Mouse (Mus musculus) hindbrain, postnatal 0 days (tissue): ENCODE measurements around the gene Gm49510. TPM values are rescaled to one million over a fixed set of nuclear protein-coding genes. Genes with fewer than 3 reads are reported as not detected.

Source experiments
- ATAC-seq: fragments of 200-750 bp; cut with Nextera tagmentation; 2 replicates; pipeline ENCODE4 v1.8.0; 2017; ENCODE audit warnings: mild to moderate bottlenecking, moderate TSS enrichment, moderate library complexity
- DNase-seq: peaks from one replicate; pipeline ENCODE4 v3.0.0-alpha.2; 2015; ENCODE audit warnings: low spot score
- H3K27ac ChIP-seq: fragments of 300-500 bp; sonication (generic); 2 replicates; pipeline ENCODE4 v1.5.1; 2014; ENCODE audit warnings: mild to moderate bottlenecking
- H3K27me3 ChIP-seq: fragments of 300-500 bp; sonication (generic); 2 replicates; pipeline ENCODE4 v1.6.1; 2014; ENCODE audit warnings: low read length, mixed read lengths; ENCODE audit not compliant: insufficient read depth
- H3K36me3 ChIP-seq: fragments of 300-500 bp; sonication (generic); 2 replicates; pipeline ENCODE4 v1.6.1; 2014; ENCODE audit warnings: low read length, mixed read lengths; ENCODE audit not compliant: insufficient read depth
- H3K4me1 ChIP-seq: fragments of 300-500 bp; sonication (generic); 2 replicates; pipeline ENCODE4 v1.6.1; 2014; ENCODE audit warnings: antibody characterized with exemption, low read length, mixed read lengths; ENCODE audit not compliant: insufficient read depth
- H3K4me2 ChIP-seq: fragments of 300-500 bp; sonication (generic); 2 replicates; pipeline ENCODE4 v1.6.1; 2014; ENCODE audit warnings: low read depth, mild to moderate bottlenecking, low read length, moderate library complexity, mixed read lengths
- H3K4me3 ChIP-seq: fragments of 300-500 bp; sonication (generic); 2 replicates; pipeline ENCODE4 v1.5.1; 2014; ENCODE audit warnings: low read length
- H3K9ac ChIP-seq: fragments of 300-500 bp; sonication (generic); replicated peaks from 2 replicates; pipeline ENCODE4 v1.6.1; 2014; ENCODE audit warnings: mild to moderate bottlenecking, low read length, moderate library complexity, mixed read lengths
- H3K9me3 ChIP-seq: fragments of 300-500 bp; sonication (generic); 2 replicates; pipeline ENCODE4 v1.6.1; 2016; ENCODE audit warnings: low read length, mixed read lengths
- CTCF ChIP-seq: IDR thresholded peaks from 2 replicates; pipeline ENCODE4 v1.5.1; 2016; ENCODE audit warnings: antibody characterized with exemption, control low read depth, low read depth
- WGBS: fragments of 180-500 bp; shearing (Covaris S2); extraction: QIAGEN DNeasy Blood & Tissue Kit; methylation state at CpG from one replicate; pipeline ENCODE4 v1.1.7; 2014; 5-methylcytosine and 5-hydroxymethylcytosine counted together
- polyA plus RNA-seq: library from polyadenylated mRNA; unstranded; fragments of >200 nt; fragmentation: Nextera tagmentation; extraction: Ambion mirVana; gene quantifications from 2 replicates; pipeline ENCODE4 v1.2.1, GENCODE M21; 2015
- total RNA-seq: library from RNA; depleted of rRNA; stranded (reverse); fragments of >200 nt; gene quantifications from 2 replicates; pipeline ENCODE4 v1.2.3, GENCODE M21; 2014

The Gm49510 gene
- total and polyA plus RNA-seq, 2 experiments from 2014 or later = not detected

- peak within 1 kb of the TSS; percentile 20; the same call in 1 of the 2 replicates for H3K27ac ChIP-seq
- no peak for TF ChIP-seq CTCF
- ATAC-seq = no peak
- WGBS = 2% methylated on average over 44 of the region's 47 CpGs
- no peaks in the 10 kb centered on the region for H3K9me3 ChIP-seq
- H3K9ac ChIP-seq = peak within 1 kb of the TSS; percentile 37
- H3K4me3 ChIP-seq = peak within 1 kb of the TSS; percentile 39
- H3K36me3 ChIP-seq = no peaks in the 10 kb centered on the region
- peaks cover 10% of the 10 kb centered on the region; the same call in 1 of the 2 replicates for H3K4me1 ChIP-seq
- H3K27me3 ChIP-seq = 0 out of 2 replicates have a peak, but pooled peaks cover 3% of the 10 kb centered on the region
- H3K4me2 ChIP-seq = peak within 1 kb of the TSS; percentile 67
- DNase-seq = peak; percentile 57
Measured at GRCm38 (mm10) chr15:78899740-78900584, 495 bp downstream of the Gm49510 start, which contains the start of gene Sh3bp1. Gene Sh3bp1, plus strand, starts transcription at chr15:78899768.

DNA sequence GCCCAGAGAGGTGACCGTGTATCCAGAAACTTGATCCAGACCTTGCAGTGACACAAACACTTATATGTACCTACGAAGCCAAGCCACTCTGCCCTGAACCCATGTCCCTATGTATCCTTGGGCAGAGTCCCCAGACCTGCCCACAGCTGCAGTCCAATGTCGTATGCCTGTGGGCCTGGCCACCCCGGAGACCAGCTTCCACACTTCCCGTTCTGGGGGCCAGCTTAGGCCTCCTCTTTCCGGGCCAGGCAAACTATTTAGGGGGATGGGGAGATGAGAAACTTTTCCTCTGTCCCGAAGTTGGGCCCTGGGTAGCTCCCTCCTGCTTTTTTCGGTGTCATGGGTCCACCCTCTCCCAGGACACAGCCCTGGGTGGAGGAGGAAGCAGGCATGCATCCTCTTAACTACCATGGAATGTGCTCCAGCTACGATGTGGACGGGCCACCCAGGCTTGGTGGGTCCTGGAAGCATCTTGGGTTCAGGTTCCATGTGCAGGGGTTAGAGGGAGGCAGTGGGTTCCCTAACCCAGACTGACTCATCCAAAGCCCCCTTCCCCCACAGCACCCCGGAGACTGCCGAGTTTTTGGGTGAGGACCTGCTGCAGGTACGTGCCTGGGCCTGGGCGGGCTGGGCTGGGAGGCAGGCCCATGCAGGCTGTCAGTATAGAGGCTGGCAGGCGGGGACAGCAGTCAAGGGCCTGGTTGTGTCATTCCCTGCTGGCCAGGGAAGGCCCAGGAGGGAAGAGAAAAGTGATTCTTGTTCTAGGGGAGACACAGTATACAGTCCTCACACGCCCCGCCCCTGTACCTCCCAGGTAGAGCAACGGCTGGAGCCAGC is 1.3 kb downstream of the Gm49510 start:
- H3K9me3 ChIP-seq = no peaks in the 10 kb centered on the region
- DNase-seq (no peak), ATAC-seq (no peak)
- H3K27ac ChIP-seq = no peak overlapping the region
- peak overlapping the region; percentile 39 for H3K4me3 ChIP-seq
- no peaks in the 10 kb centered on the region for H3K36me3 ChIP-seq
- peak overlapping the region; percentile 37; the same call in 1 of the 2 replicates for H3K9ac ChIP-seq
- 35% methylated on average over 18 of the region's 18 CpGs for WGBS
- H3K4me2 ChIP-seq = peak overlapping the region; percentile 67
- no peak for TF ChIP-seq CTCF
- 0 out of 2 replicates have a peak, but pooled peaks cover 3% of the 10 kb centered on the region for H3K27me3 ChIP-seq
- H3K4me1 ChIP-seq = peaks cover 10% of the 10 kb centered on the region; the same call in 1 of the 2 replicates

GRCm38 (mm10) chr15:78901422-78901789 is 1.9 kb downstream of the Gm49510 start:
- H3K27me3 ChIP-seq = 0 out of 2 replicates have a peak, but pooled peaks cover 3% of the 10 kb centered on the region
- ATAC-seq (no peak), DNase-seq (no peak)
- H3K9ac ChIP-seq = no peak overlapping the region
- no peak overlapping the region for H3K4me2 ChIP-seq
- H3K9me3 ChIP-seq = no peaks in the 10 kb centered on the region
- H3K4me3 ChIP-seq = no peak overlapping the region
- WGBS = 46% methylated on average over 8 of the region's 8 CpGs
- no peaks in the 10 kb centered on the region for H3K36me3 ChIP-seq
- no peak overlapping the region for H3K27ac ChIP-seq
- peak; percentile 33; the same call in 1 of the 2 replicates for TF ChIP-seq CTCF
- H3K4me1 ChIP-seq = peaks cover 10% of the 10 kb centered on the region; the same call in 1 of the 2 replicates

DNA sequence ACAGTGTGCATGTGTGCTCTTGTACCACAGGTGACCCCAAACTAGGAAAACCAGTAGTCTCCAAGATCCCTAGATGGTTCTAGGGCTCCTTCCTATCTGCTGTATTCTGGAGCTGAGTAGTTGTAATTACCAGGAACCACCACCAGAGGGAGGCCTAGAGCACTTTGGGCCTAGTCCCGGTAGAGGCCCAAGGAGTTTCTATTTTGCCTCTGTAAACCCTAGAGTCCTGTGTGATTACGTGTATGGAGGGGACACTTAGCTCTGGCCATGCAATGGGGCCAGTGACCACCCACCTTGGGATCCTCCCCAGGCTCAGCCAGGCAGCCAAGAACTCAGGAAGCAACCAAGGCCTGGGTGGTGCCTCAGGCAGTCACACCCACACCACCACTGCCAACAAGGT is 3.8 kb downstream of the Gm49510 start:
- Histone ChIP-seq H3K4me2 (no peak overlapping the region), H3K27me3 (0 out of 2 replicates have a peak, but pooled peaks cover 3% of the 10 kb centered on the region), H3K27ac (no peak overlapping the region), H3K4me3 (no peak overlapping the region), H3K9ac (no peak overlapping the region), H3K36me3 (no peaks in the 10 kb centered on the region; the same call in 1 of the 2 replicates), H3K4me1 (peaks cover 10% of the 10 kb centered on the region; the same call in 1 of the 2 replicates), H3K9me3 (no peaks in the 10 kb centered on the region)
- DNase-seq (peak; percentile 87), ATAC-seq (peak; percentile 47; the same call in 1 of the 2 replicates)
- peak; percentile 93 for TF ChIP-seq CTCF
- WGBS = 5% methylated on average over 2 of the region's 2 CpGs

GRCm38 (mm10) chr15:78908399-78908798 is 8.9 kb downstream of the Gm49510 start:
- DNase-seq = no peak
- H3K27ac ChIP-seq = no peak overlapping the region
- no peak overlapping the region for H3K4me2 ChIP-seq
- H3K9ac ChIP-seq = no peak overlapping the region
- H3K4me1 ChIP-seq = 0 out of 2 replicates have a peak, but pooled peaks cover 3% of the 10 kb centered on the region
- H3K36me3 ChIP-seq = no peaks in the 10 kb centered on the region; the same call in 1 of the 2 replicates
- ATAC-seq = no peak
- no peak for TF ChIP-seq CTCF
- 89% methylated on average over 7 of the region's 7 CpGs for WGBS
- no peaks in the 10 kb centered on the region for H3K27me3 ChIP-seq
- H3K9me3 ChIP-seq = no peaks in the 10 kb centered on the region
- no peak overlapping the region for H3K4me3 ChIP-seq

DNA sequence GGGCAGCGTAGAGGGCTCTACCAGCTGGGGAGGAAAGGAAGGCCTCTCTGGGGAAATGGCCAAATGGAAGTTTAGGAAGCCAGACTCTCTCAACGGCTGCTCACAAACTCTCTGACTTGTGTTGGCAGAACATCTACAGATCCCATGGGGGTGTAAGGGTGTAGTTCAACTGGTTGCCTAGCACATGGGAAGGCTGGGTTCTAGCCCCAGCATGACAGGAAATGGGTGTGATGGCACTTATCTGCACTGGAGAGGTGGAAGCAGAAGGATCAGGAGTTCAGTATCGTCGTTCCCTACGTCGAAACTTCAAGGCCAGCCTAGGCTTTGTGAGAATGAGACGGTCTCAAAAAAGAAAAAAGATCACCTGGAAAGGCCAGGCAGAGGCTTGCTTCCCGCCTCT is 9.5 kb downstream of the Gm49510 start:
- no peak for TF ChIP-seq CTCF
- ATAC-seq (no peak), DNase-seq (no peak)
- 91% methylated on average over 8 of the region's 8 CpGs for WGBS
- H3K4me2 ChIP-seq = no peak overlapping the region
- H3K9ac ChIP-seq = no peak overlapping the region
- H3K27ac ChIP-seq = no peak overlapping the region
- H3K4me3 ChIP-seq = no peak overlapping the region
- H3K27me3 ChIP-seq = no peaks in the 10 kb centered on the region
- no peaks in the 10 kb centered on the region; the same call in 1 of the 2 replicates for H3K36me3 ChIP-seq
- H3K4me1 ChIP-seq = 0 out of 2 replicates have a peak, but pooled peaks cover 3% of the 10 kb centered on the region
- no peaks in the 10 kb centered on the region for H3K9me3 ChIP-seq
